Mouse (Mus musculus) skeletal muscle tissue, adult 2 months (tissue): ENCODE results near the gene Serpinb2.
A peak's percentile ranks its signal among the peaks of the same experiment; 100 is the strongest.

Source experiments
- DNase-seq: peaks from one replicate; pipeline ENCODE4 v3.0.0-alpha.2; 2012; ENCODE audit warnings: low read depth, low spot score

Serpinb2 gene

DNA sequence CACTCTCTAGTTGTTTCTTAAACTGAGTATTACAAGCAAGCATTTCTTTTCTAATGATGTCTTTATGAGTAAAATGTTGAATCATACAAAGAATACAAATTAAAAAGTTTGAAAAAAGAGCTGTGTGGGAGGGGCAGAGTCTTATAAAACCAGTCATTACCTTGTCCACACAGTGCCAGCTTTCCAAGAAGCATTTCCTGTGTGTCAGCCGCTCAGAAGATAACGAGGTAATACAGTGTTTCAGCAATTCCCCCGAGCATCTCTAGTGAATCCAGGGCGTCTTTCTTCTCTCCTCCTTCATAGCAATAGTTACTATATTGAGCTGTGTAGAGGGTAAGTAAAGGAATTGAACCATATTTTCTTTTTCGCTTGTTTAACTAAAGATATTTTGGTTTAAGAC lies at the start of gene Serpinb2:
Gene Serpinb2, plus strand, starts transcription at position 172 of the 400 bp plus-strand sequence.
- DNase-seq = no peak

DNA sequence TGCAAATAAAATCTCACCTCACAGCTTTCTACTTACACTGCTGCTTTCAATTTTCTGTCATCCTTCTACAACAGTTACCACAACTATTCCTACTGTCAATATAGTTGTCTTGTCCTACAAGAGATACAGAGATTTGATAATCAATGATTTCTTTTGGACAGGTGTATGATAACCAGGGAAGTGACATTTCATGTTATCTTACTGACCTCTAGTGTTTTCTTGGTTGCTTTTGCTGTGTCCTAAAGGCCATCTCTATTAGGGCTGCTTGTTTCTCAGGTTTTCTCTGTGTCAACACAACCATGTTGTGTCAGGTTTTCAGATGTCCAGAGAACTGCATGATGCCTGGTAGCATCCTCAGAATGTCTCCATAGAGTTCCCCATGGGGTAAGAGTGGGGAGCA lies 31.3 kb upstream of the Serpinb2 start:
- DNase-seq = no peak

DNA sequence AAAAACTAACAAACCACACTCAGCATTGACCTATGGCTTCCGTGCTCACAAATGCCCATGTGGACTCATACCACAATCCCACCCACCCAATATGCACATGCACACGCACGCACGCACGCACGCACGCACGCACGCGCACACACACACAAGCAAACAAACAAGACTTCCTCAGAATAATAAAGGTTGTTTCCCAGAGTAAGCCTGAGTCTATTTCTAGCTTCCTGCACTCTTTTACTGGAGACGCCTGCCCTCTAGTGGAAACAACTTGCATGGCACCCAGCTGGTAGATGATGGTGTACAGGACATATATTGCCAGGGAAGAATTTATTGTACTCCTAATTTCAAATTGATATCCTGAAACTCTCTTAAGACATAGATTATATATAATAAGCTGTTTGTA lies 29.8 kb upstream of the Serpinb2 start:
- DNase-seq = peak; percentile 16

DNA sequence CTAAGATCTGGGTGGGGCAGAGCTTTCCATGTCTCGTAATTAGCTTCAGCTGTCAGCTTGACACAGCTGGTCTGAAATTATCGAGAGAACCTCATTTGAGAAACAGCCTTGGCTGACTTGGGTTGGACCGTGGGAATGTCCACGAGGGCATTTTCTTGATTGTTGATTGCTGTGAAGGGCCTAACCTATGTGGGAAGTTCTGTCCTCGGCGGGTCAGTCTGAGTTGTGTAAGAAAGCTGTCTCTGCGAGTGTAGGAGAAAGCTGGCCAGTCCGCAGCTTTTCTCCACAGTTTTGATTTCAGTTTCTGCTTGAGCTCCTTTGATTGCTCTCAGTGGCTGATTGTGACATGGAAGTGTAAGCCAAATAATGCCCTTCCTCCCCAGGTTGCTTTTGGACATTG lies 21.6 kb upstream of the Serpinb2 start:
- DNase-seq = no peak

DNA sequence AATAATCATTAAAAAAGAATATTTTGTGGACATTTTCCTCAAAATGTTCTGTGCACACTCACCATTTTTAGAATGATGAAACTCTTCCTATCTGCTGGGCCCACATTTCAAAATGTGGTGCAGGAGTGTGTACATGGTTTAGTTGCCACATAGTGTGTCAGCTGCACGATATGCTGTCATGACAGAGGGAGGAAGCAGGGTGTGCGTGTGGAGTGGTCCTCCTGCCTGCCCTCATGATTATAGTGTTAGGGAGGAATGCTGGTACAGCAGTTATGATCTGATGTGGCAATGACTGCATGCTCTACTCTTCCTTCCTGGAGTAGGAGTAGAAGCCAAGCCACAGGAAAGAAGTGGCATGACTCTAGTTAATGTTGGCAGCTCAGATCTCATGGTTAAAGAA lies 14.4 kb upstream of the Serpinb2 start:
- DNase-seq = peak; percentile 7

DNA sequence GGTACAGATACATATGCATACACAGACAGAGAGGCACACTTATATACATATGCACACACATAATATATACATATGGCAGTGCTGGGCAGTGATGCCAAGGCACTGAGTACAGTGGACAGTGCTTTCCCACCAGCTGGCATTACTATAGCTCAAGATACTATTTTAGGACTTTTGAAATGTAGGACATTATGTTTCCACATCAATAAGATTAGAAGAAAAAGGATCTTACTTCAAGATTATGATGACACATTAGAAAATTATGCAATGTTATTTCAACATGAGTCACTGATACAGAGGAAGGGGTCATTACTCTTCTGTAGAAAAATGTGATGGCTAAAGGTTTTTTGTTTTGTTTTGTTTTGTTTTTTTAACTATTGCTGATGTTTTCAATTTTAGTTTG lies 9.2 kb upstream of the Serpinb2 start:
- no peak for DNase-seq

DNA sequence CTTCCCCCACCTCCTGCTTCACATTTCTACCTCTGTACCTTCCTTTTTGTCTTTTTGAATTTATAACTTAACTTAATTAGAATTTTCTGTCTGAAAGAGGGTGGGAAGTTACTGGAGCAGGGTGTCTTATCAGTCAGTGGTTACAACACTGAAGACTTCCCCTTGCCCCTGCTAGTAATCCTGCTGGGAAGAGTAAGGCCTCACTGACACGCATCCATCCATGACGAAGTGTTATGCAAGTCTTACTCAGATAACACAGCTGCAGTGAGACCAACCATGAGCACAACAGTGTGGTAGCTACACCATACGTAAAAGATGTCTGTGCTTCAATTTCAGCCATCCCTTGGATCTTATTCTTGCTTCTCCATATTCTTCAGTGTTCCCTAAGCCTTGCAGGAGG lies 7.9 kb upstream of the Serpinb2 start:
- DNase-seq = no peak

DNA sequence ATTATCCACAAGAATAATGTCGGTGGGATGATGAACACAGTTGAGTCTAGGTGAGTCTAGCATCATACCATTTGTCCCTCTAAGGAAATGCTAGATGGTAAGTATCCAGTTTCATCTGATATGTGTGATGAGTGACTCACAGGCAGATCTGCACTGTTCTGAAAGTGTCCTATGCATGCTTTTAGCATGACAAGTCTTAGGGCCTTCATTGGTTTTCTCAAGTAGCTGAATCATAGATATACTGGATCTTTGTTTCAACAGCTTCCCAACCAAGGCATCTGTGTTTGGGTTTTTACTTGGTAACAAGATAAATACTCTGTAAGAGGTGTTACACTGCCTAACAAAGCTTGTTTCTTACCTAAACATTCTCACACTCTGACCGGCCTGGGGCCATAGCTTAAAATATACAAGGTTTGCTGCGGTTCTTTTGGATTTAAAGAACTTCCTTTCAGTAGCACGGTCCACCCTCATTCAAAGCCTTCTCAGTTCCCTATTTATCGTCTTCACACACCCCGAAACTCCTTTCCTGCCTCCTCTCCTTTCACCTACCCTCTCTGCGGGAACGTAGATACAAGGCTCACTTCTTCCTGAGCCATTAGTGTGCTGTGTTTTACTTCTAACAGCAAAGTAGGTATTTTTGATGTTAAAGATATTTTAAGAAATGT lies 5.2 kb upstream of the Serpinb2 start:
- DNase-seq = no peak

DNA sequence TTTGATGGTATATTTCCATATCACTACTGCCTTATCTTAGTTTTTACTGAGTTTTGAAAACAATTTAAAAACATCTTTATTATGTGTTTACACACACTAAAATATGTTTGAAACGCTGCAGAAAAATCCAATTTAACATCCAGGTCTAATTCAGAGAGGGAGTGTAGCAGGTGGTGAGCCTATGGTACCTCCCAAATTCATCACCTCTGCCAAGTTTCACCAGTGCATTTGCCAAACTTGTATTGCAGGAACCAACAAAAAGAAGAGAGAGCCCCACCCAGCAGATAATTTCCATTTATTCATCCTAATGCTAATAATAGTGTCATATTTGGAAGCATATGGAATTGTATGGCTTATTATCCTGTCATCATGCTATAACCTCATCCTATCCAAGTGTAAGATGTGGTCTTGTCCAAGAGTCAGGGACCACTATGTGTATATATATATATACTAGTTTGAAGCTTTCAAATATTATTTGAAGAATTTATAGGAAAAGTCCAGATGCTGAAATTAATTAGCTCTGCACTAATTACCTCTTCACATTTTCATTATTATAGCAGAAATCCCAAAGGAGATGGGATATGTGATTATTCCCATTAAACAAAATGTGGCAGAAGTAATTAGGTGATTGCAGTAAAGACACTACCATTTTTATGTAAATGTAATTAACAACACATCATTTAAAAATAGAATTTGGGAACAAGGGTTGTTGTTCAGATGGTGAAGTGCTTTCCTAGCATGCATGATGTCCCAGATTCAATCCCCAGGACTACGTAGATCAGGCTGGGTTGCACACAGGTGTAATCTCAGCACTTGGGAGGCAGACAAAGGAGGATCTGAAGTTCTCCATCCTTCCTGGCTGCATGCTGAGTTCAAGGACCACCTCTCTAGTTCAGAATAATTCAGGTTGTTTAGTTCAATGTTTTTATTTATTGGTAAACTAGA lies 1.2 kb downstream of the Serpinb2 start:
- no peak for DNase-seq

DNA sequence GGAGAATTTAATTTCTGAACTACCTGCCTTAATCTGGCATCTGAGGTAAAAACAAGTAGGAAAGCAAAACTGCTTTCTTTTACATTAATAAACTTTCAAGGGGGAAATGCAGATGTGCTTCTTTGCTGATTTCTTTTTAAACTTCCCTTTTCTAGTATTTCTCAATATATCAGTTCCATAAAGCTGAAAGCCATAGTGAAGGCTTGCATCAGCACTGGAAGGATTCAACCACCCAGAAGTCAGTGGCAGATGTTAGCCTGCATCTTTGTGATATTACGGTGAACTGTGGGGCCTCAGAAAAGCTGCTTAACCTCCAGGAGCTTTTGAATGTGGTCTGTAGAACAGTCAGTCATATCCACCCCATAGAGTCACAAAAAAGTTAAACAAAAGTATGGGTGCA lies 2.3 kb downstream of the Serpinb2 start:
- DNase-seq = no peak

DNA sequence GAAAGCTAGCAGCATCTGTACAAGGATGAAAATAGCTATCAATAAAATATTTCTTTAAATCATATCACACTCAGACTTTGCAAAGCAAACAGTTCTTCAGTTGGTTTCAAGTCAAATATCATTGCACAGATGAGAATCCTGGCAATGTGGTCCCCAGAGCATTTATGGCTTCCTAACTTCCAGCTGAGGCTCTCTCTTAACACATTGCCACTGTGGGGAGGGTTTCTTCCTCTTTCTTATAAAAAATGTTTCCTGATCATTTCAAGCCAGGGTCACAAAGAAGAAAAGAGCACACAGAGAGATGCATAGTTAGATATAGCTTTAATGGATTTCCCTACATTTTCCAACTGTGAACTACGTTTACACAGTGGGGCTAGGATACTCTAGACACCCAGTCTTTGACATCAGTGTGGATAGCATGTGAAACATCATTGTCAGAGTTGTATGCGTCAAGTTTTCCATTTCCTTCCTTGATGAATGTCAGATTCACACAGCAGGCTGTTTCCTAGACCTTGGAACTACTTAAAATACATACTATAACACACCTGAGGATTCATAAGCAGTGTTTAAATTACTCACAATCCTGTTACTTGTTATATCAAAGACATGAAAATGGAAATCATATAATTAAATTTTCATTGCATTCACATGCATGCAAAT lies 4.7 kb downstream of the Serpinb2 start:
- no peak for DNase-seq

DNA sequence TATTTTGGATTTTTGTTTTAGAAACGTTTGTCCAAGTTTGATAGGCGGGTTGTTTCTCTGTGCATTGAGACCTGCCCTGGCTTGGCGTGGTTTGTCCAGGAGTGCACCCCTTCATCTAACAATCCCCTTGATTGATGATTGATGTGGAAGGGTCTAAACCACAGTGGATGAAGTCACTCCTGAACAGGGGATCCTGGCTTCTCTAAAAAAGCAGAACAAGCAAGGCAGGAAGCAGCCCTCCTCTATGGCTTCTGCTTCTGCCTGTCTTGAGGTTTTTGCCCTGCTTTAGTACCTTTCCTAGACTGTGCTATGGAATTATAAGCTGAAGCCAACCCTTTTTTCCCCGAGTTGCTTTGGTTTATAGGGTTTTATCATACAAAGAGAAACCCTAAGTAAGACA lies 14.4 kb downstream of the Serpinb2 start:
- no peak for DNase-seq

DNA sequence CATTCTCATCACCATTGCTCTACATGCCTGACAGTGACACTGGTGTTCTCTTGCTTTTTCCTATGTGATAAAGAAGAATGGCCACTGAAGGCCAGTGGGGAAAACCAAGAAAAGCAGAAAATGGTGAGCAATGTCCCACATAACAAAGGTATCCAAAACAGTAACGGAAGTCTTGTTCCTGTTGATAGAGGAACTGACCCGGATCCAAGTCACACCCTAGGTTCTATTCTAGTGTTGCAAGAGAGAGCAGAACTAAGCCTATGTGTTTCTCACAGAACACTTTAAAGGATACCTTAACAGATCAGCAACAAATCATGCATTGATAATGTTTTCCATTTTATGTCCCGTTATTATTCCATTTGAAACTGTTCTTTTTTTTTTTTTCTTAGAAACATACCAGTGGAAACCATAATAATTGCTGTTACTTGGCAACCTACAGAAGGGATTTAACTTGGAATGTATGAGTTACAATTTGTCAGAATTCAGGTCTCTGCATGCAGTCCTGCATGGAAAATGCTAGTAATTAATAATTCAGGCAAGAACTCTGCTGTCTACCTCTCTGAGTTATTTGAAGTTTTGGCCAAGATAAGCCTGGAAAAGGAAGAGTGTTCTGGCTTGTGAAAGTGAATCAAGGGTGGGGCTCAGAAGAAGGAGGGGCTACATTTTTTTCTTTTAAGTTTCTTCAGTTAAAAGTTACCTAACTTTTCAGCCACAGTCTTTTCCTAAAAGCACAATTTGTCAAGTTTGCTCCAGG lies 17.3 kb downstream of the Serpinb2 start:
- DNase-seq = no peak

DNA sequence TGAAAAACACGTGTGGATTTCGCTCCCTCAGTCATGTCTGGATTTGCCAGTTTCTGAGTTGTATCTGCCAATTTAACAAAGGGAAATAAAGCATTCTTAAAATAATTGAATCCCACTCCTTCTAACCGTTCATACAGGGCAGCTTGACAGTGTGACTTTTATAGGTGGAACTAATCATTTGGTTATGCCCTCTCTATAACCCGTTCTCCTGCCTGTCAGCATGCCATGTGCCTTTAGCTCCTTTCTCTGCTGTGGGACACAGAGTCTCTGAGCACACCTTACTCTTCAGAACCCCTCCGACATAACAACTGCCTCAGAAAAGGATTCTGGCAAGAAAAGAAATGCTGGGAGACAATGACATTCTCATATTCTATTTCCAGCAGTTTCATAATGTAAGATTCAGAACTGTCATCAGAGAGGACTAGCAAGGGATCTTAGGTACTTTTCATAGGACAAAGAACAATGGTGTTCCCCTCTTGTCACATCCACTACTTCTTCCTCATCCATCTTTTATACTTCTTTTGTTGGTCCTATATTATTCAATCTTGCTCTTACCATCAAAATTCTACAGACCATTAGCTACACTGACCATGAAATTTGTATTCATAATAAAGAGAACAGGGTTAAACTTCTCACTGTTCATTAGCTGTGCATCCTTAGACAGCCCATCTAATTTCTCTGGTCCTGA lies 18.3 kb downstream of the Serpinb2 start:
- no peak for DNase-seq

DNA sequence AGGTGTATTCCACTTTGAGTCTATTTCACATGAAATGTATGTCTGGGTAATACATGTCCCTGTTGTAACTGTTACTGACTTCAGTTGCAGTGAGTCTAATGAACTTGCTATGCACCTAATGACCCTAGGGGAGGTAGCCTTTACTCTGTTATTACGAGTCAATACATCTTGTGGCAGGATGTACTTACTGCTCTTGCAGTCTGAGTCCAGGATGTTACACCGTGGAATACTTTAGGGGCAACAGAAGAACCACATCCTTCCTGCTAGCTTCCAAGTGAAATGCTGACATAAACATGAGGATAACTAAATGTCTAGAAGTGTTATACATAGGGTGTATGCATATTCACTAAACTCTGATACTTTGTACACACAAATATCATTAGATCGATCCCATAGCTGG lies 22.5 kb downstream of the Serpinb2 start:
- DNase-seq = no peak

DNA sequence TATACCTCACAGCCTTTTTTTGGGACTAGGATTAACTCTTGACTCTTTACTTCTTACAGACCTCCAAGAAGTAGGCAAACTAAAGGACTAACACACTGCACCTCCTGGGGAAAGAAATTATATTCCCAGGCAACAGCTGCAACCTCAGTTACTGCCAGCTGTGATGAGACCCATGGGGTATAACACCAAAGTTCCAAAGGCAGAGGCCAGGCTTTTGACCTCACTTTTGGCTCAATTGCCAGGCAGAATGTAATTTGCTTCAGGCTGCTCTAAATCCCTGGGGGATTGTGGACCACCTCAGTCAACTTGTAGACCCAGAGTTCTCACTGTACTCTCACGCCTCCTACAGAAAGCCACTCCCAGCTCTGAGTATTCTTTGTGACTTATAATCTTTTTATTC lies 26.2 kb downstream of the Serpinb2 start:
- DNase-seq = peak; percentile 7

DNA sequence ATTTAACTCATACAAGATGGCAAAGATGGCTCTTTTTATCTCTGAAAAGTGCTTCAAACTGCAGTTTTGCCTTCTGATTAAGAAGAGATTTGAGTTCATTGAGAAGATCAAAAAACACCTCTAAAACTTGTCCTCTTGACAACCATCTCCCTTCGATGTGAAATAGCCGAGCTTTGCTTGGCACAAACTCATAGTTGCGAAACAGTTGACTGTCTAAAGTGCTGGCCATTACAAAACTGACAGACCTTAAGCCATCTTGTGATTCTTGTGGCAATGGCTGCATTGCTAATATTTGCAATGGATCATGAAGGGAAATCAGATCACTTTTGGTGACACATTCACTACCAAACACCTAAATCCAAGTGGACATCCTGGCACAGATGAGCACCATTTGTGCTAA lies 48.3 kb downstream of the Serpinb2 start:
- DNase-seq = no peak

DNA sequence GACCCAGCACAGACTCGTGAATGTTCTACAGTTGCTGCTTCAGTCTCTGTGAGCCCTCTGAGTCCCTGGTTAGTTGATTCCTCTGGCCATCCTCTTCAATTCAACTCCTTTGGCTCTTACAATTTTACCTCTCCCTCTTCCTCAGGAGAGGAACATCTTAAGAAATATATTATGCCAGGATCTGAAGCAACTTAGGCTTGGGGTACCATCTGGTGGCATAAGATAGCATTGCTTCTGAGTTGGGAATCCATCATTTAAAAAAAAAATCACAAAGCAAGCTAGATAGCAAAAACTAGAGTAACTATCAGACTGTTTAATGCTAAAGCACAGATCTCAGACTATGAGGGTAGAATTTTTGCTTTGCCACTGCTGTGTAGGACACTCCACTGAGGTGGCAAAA lies 50.9 kb downstream of the Serpinb2 start:
- DNase-seq = no peak

DNA sequence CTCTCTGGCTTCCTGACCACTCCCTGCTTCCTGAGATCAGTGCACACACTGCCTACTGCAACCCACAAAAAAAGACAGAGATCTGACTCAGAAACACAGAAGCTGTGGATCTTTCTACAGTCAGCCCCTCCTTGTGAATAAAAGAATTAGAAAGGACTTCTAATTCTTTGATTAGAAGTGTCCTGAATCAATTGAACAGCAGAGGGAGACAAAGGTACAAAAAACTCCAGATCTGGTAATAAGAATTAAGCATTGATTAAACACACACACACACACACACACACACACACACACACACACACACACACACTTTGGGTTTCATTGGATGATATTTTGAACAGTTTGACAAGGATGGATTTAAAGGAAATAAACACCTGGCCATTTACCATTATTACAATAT lies 54.4 kb downstream of the Serpinb2 start:
- DNase-seq = no peak

DNA sequence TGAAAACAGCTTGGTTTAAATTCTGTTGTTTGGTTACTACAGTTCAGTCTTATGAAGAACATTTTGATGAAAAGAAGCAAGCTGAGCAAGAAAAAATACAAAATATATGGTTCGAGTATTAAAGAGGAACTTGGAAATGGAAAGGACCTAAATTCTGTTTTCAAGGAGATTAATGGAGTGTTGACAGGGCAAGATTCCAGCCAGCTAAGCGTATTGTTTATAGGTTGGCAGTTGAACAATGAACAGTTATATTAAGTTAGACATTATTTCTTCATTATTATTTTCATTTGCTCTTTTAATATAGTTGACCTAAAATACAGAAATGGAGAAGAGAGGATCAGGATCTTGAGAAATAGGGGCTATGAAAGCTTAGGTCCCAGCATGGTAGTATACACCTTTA lies 64.9 kb downstream of the Serpinb2 start:
- no peak for DNase-seq

DNA sequence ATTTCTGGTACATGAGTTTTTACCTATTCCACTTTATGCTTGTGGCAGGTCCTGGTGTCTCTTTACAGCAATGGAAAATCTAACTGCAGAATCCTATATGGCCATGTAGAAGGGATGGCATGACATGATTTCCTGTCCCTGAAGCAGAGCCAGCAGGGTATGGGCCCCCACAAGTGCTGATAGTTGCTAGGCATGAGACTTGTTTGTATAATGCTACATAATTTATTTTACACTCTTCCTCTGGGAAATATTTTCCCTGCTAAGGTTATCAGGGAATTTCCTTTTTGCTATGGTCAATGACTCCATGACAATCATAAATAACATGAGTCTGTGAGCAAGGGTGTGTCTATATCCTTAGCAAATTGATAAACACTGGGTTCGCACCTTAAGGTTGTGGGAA lies 66.3 kb downstream of the Serpinb2 start:
- no peak for DNase-seq
